In genomic region chr16:32389049-32389448, GRCm38 (mm10) we compare ENCODE assay signal across 31 mouse cellular contexts. TPM values are rescaled to one million over a fixed set of nuclear protein-coding genes. Genes with fewer than 3 reads are reported as not detected.
"Had no signal": no experiment of that assay in that cellular context is flagged by ENCODE, and none has a peak within 500 bp of the region (broad histone marks: within the 10 kb centered on the region; RNA-seq: fewer than 3 reads in every experiment).

No protein-coding gene starts in this region.

- H3K27me3 ChIP-seq: intestine, embryonic 15.5 days; midbrain, embryonic 13.5 days; neural tube, embryonic 13.5 days had no signal

- H3K9me3 ChIP-seq: intestine, embryonic 15.5 days; midbrain, embryonic 10.5 days; midbrain, embryonic 13.5 days; neural tube, embryonic 13.5 days had no signal

- H3K27ac ChIP-seq: intestine, embryonic 15.5 days; midbrain, embryonic 10.5 days; midbrain, embryonic 13.5 days; neural tube, embryonic 13.5 days had no signal

- H3K4me1 ChIP-seq: intestine, embryonic 15.5 days; midbrain, embryonic 10.5 days; midbrain, embryonic 13.5 days; neural tube, embryonic 13.5 days had no signal

- DNase-seq: kidney, adult 11 months; kidney, adult 8-10 months; kidney, postnatal 14 days; kidney, postnatal 4 days; layer of hippocampus, adult 9-11 months; lung, embryonic 14.5 days; lung, postnatal 36 days; retina, postnatal 1 day; right cerebral cortex, postnatal 25 days; spleen, adult 18-20 months; thymus, adult 2 months; thymus, postnatal 14 days; thymus, postnatal 4 days had no signal

- H3K4me3 ChIP-seq: intestine, embryonic 15.5 days; midbrain, embryonic 10.5 days; midbrain, embryonic 13.5 days; myocyte; neural tube, embryonic 13.5 days had no signal

- ATAC-seq: intestine, embryonic 15.5 days; lung, postnatal 0 days; midbrain, embryonic 13.5 days; midbrain, embryonic 16.5 days had no signal

- H3K9ac ChIP-seq: intestine, embryonic 15.5 days; lung, embryonic 14.5 days; midbrain, embryonic 13.5 days; neural tube, embryonic 13.5 days had no signal

- H3K4me2 ChIP-seq: intestine, embryonic 15.5 days; lung, embryonic 14.5 days; midbrain, embryonic 13.5 days; neural tube, embryonic 13.5 days had no signal

RNA-seq across cellular contexts. Expression of gene Tm4sf19, which starts 11.3 kb away (rescaled TPM):
- total RNA-seq: layer of hippocampus, adult 18-20 months; layer of hippocampus, postnatal 25 days; left cerebral cortex, adult 18-20 months; left cerebral cortex, postnatal 36 days; megakaryocyte, adult 5-6 weeks; monocyte, adult 5-6 weeks; neutrophil, adult 5-6 weeks had no signal
- polyA plus RNA-seq: intestine, embryonic 15.5 days; kidney, embryonic 16.5 days; limb, embryonic 11.5 days; liver, embryonic 16.5 days; lung, embryonic 14.5 days; lung, postnatal 0 days; midbrain, embryonic 10.5 days; midbrain, embryonic 13.5 days; midbrain, embryonic 16.5 days; neural tube, embryonic 13.5 days; stomach, embryonic 16.5 days had no signal
